Mouse (Mus musculus): ENCODE data around the gene Lif. TPM values are rescaled to one million over a fixed set of nuclear protein-coding genes. Genes with fewer than 3 reads are reported as not detected.

Gene Lif
- polyA plus RNA-seq, 1 experiment from 2014 or later: 0.98 TPM

- no peak overlapping the region for H3K27ac ChIP-seq (ENCODE audit: low read length)
- no peaks in the 10 kb centered on the region for H3K36me3 ChIP-seq (ENCODE audit: control insufficient read depth, insufficient read depth, low read length)
- H3K9me3 ChIP-seq (ENCODE audit: control insufficient read depth, low read length): no peaks in the 10 kb centered on the region
- 26% methylated on average over 6 of the region's 6 CpGs for WGBS
- H3K4me3 ChIP-seq (ENCODE audit: low read length): no peak overlapping the region
- H3K4me2 ChIP-seq (ENCODE audit: low read depth, low read length): 0 out of 2 replicates have a peak overlapping the region, but pooled peaks have one; percentile 1
- no peak overlapping the region for H3K9ac ChIP-seq (ENCODE audit: low read depth, low read length)
- H3K27me3 ChIP-seq (replicated peaks; ENCODE audit: control insufficient read depth, insufficient read depth, low read length): no peaks in the 10 kb centered on the region
- ATAC-seq: no peak
- H3K4me1 ChIP-seq (ENCODE audit: control insufficient read depth, insufficient read depth, low read length): no peaks in the 10 kb centered on the region
Observed at GRCm38 (mm10) chr11:4308060-4308513, 50.7 kb downstream of the Lif start.

GRCm38 (mm10) chr11:4308514-4309450 is 51.4 kb downstream of the Lif start:
- Histone ChIP-seq H3K4me3 (ENCODE audit: low read length) (no peak overlapping the region), H3K4me2 (ENCODE audit: low read depth, low read length) (0 out of 2 replicates have a peak overlapping the region, but pooled peaks have one; percentile 1), H3K4me1 (ENCODE audit: control insufficient read depth, insufficient read depth, low read length) (no peaks in the 10 kb centered on the region), H3K9ac (ENCODE audit: low read depth, low read length) (no peak overlapping the region), H3K9me3 (ENCODE audit: control insufficient read depth, low read length) (no peaks in the 10 kb centered on the region), H3K27ac (ENCODE audit: low read length) (no peak overlapping the region), H3K36me3 (ENCODE audit: control insufficient read depth, insufficient read depth, low read length) (no peaks in the 10 kb centered on the region), H3K27me3 (replicated peaks; ENCODE audit: control insufficient read depth, insufficient read depth, low read length) (no peaks in the 10 kb centered on the region)
- WGBS: 43% methylated on average over 25 of the region's 25 CpGs
- no peak for ATAC-seq

- no peaks in the 10 kb centered on the region for H3K9me3 ChIP-seq (ENCODE audit: control insufficient read depth, low read length)
- no peak overlapping the region for H3K9ac ChIP-seq (ENCODE audit: low read depth, low read length)
- no peak overlapping the region for H3K4me2 ChIP-seq (ENCODE audit: low read depth, low read length)
- H3K4me1 ChIP-seq (ENCODE audit: control insufficient read depth, insufficient read depth, low read length): no peaks in the 10 kb centered on the region
- no peak for ATAC-seq
- H3K36me3 ChIP-seq (ENCODE audit: control insufficient read depth, insufficient read depth, low read length): no peaks in the 10 kb centered on the region
- no peaks in the 10 kb centered on the region for H3K27me3 ChIP-seq (replicated peaks; ENCODE audit: control insufficient read depth, insufficient read depth, low read length)
- WGBS: 85% methylated on average over 4 of the region's 4 CpGs
- H3K27ac ChIP-seq (ENCODE audit: low read length): no peak overlapping the region
- H3K4me3 ChIP-seq (ENCODE audit: low read length): no peak overlapping the region
Observed at GRCm38 (mm10) chr11:4309613-4310012, 52.3 kb downstream of the Lif start.

GRCm38 (mm10) chr11:4310324-4310723 is 53.0 kb downstream of the Lif start:
- Histone ChIP-seq H3K9me3 (ENCODE audit: control insufficient read depth, low read length) (no peaks in the 10 kb centered on the region), H3K4me2 (ENCODE audit: low read depth, low read length) (no peak overlapping the region), H3K27me3 (replicated peaks; ENCODE audit: control insufficient read depth, insufficient read depth, low read length) (no peaks in the 10 kb centered on the region), H3K27ac (ENCODE audit: low read length) (no peak overlapping the region), H3K36me3 (ENCODE audit: control insufficient read depth, insufficient read depth, low read length) (no peaks in the 10 kb centered on the region), H3K4me1 (ENCODE audit: control insufficient read depth, insufficient read depth, low read length) (no peaks in the 10 kb centered on the region), H3K4me3 (ENCODE audit: low read length) (no peak overlapping the region), H3K9ac (ENCODE audit: low read depth, low read length) (no peak overlapping the region)
- WGBS: 82% methylated on average over 4 of the region's 4 CpGs
- ATAC-seq: no peak

- Histone ChIP-seq H3K27me3 (replicated peaks; ENCODE audit: control insufficient read depth, insufficient read depth, low read length) (no peaks in the 10 kb centered on the region), H3K9me3 (ENCODE audit: control insufficient read depth, low read length) (no peaks in the 10 kb centered on the region), H3K4me3 (ENCODE audit: low read length) (no peak overlapping the region), H3K9ac (ENCODE audit: low read depth, low read length) (no peak overlapping the region), H3K27ac (ENCODE audit: low read length) (no peak overlapping the region), H3K36me3 (ENCODE audit: control insufficient read depth, insufficient read depth, low read length) (no peaks in the 10 kb centered on the region), H3K4me2 (ENCODE audit: low read depth, low read length) (no peak overlapping the region), H3K4me1 (ENCODE audit: control insufficient read depth, insufficient read depth, low read length) (no peaks in the 10 kb centered on the region)
- ATAC-seq: no peak
- 73% methylated on average over 4 of the region's 4 CpGs for WGBS
Observed at GRCm38 (mm10) chr11:4312180-4312579, 54.8 kb downstream of the Lif start.

GRCm38 (mm10) chr11:4317287-4317686 is 59.9 kb downstream of the Lif start:
- Histone ChIP-seq H3K27ac (ENCODE audit: low read length) (no peak overlapping the region), H3K36me3 (ENCODE audit: control insufficient read depth, insufficient read depth, low read length) (no peaks in the 10 kb centered on the region), H3K27me3 (replicated peaks; ENCODE audit: control insufficient read depth, insufficient read depth, low read length) (no peaks in the 10 kb centered on the region), H3K9ac (ENCODE audit: low read depth, low read length) (no peak overlapping the region), H3K9me3 (ENCODE audit: control insufficient read depth, low read length) (no peaks in the 10 kb centered on the region), H3K4me2 (ENCODE audit: low read depth, low read length) (no peak overlapping the region), H3K4me3 (ENCODE audit: low read length) (no peak overlapping the region), H3K4me1 (ENCODE audit: control insufficient read depth, insufficient read depth, low read length) (no peaks in the 10 kb centered on the region)
- no peak for ATAC-seq
- WGBS: 38% methylated on average over 5 of the region's 5 CpGs

GRCm38 (mm10) chr11:4318011-4318410 is 60.7 kb downstream of the Lif start:
- Histone ChIP-seq H3K9me3 (ENCODE audit: control insufficient read depth, low read length) (no peaks in the 10 kb centered on the region), H3K36me3 (ENCODE audit: control insufficient read depth, insufficient read depth, low read length) (no peaks in the 10 kb centered on the region), H3K27me3 (replicated peaks; ENCODE audit: control insufficient read depth, insufficient read depth, low read length) (no peaks in the 10 kb centered on the region), H3K27ac (ENCODE audit: low read length) (no peak overlapping the region), H3K4me3 (ENCODE audit: low read length) (no peak overlapping the region), H3K9ac (ENCODE audit: low read depth, low read length) (no peak overlapping the region), H3K4me1 (ENCODE audit: control insufficient read depth, insufficient read depth, low read length) (no peaks in the 10 kb centered on the region), H3K4me2 (ENCODE audit: low read depth, low read length) (no peak overlapping the region)
- ATAC-seq: no peak
- 55% methylated on average over 3 of the region's 3 CpGs for WGBS

GRCm38 (mm10) chr11:4319212-4319955 is 62.0 kb downstream of the Lif start:
- no peak for ATAC-seq
- H3K4me1 ChIP-seq (ENCODE audit: control insufficient read depth, insufficient read depth, low read length): no peaks in the 10 kb centered on the region
- WGBS: 85% methylated on average over 14 of the region's 14 CpGs

GRCm38 (mm10) chr11:4320876-4321275 is 63.5 kb downstream of the Lif start:
- no peak overlapping the region for H3K27ac ChIP-seq (ENCODE audit: low read length)

More at GRCm38 (mm10) chr11:4319212-4319955, 62.0 kb downstream of the Lif start:
- H3K36me3 ChIP-seq (ENCODE audit: control insufficient read depth, insufficient read depth, low read length): no peaks in the 10 kb centered on the region
- no peak overlapping the region for H3K4me2 ChIP-seq (ENCODE audit: low read depth, low read length)
- no peaks in the 10 kb centered on the region for H3K27me3 ChIP-seq (replicated peaks; ENCODE audit: control insufficient read depth, insufficient read depth, low read length)
- no peak overlapping the region for H3K27ac ChIP-seq (ENCODE audit: low read length)
- no peaks in the 10 kb centered on the region for H3K9me3 ChIP-seq (ENCODE audit: control insufficient read depth, low read length)
- H3K4me3 ChIP-seq (ENCODE audit: low read length): no peak overlapping the region
- no peak overlapping the region for H3K9ac ChIP-seq (ENCODE audit: low read depth, low read length)

More at GRCm38 (mm10) chr11:4320876-4321275, 63.5 kb downstream of the Lif start:
- ATAC-seq: no peak
- Histone ChIP-seq H3K4me1 (ENCODE audit: control insufficient read depth, insufficient read depth, low read length) (no peaks in the 10 kb centered on the region), H3K9me3 (ENCODE audit: control insufficient read depth, low read length) (no peaks in the 10 kb centered on the region), H3K27me3 (replicated peaks; ENCODE audit: control insufficient read depth, insufficient read depth, low read length) (no peaks in the 10 kb centered on the region), H3K4me2 (ENCODE audit: low read depth, low read length) (no peak overlapping the region), H3K4me3 (ENCODE audit: low read length) (no peak overlapping the region), H3K36me3 (ENCODE audit: control insufficient read depth, insufficient read depth, low read length) (no peaks in the 10 kb centered on the region), H3K9ac (ENCODE audit: low read depth, low read length) (no peak overlapping the region)
- 47% methylated on average over 4 of the region's 4 CpGs for WGBS
